Mouse (Mus musculus): ENCODE measurements around the gene Sgo2b. TPM values are rescaled to one million over a fixed set of nuclear protein-coding genes. Genes with fewer than 3 reads are reported as not detected.
"Not testable (repeated sequence)": the region's sequence is repeated elsewhere in the genome, so short reads cannot be mapped to it uniquely, and the experiment has no call there.

Sgo2b gene
- not detected in 2 replicates for polyA plus RNA-seq (2012; rRNA removed)

DNA sequence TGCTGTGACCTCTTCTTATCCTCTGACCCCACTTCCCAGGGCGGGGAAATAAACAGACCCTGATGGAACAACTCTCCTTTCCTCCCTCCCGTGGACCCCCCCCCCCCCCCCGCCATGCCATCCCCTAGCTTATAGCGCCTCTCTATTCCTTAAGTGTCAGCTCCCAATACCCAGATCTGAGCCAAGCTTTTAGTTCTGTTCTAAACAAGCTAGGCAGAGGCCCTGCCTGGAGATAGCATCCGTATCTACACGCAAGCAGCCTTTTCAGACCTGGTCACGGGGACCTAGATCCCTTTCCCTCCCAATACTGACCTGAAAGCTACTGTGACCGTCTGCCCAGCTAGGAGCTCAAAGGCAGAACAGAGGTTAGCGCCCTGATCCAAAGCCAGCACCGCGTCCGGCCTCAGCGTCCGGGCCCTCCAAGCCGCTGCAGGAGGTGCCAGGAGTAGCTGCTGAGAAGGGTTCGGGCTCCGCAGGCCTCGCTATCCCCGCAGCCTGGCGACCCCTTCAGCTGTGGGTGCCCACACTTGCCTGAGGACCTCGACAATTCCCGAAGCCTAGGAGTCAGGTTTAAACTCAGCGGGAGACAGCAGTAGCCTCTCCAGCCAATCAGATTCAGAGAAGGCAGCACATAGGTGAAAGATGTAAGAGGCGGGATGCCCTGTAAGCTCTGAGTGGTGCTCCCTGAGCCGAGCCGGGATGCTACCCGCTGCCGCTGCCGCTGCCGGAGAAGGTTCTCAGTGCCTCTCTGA, at the start of gene Sgo2b:
TSS of gene Sgo2b (minus strand) at position 623 of the 752 bp plus-strand sequence.
- no peak for TF ChIP-seq CTCF (IDR thresholded peaks at IDR 0.05; ENCODE audit: insufficient read depth, low read length)
- TF ChIP-seq POLR2A (IDR thresholded peaks at IDR 0.05; ENCODE audit: borderline replicate concordance, extremely low read depth, low read depth, low read length) = no peak
- WGBS = 8% methylated on average over 29 of the region's 30 CpGs
- no peak for DNase-seq
- Histone ChIP-seq H3K4me1 (ENCODE audit: control insufficient read depth, insufficient read depth, low read length) (no peaks in the 10 kb centered on the region), H3K4me3 (replicated peaks; ENCODE audit: extremely low read depth, low read depth, low read length) (no peak within 1 kb of the TSS)

- 42% methylated on average over 9 of the region's 9 CpGs for WGBS
Observed at GRCm38 (mm10) chr8:63970612-63971391, 18.8 kb upstream of the Sgo2b start.

DNA sequence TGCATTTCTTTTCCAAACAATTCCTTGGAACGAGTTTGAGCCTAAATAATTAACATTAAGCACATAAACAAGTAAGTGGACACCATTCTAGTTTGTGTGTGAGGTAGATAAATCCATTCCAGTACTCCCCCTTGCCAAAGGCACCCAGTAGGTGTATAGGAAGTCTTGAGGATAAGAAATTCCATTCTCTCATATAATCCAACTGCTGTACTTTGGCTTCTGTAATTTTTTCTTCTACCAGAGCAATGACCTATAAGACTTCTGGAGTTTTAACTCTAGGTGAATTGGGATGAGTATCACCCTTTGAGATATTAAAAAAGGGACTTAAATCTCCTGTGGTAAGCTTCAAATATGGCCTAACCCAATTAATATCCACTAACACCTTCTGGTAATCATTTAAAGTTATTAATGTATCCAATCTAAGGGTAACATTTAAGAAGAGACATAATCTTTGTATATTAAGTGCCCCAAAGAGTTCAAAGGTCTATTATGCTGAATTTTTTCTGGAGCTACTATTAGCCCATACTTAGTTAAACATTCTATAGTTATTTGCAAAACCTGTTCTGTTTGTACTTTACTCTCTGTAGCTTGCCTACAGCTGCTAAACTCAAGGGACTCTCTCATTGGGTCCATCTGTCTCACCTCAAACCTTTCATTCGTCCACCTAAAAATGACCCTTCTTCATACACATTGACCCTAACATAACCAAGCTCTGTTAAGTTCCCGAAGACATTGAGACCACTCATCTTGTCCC, 9.2 kb upstream of the Sgo2b start:
- Histone ChIP-seq H3K4me1 (ENCODE audit: control insufficient read depth, insufficient read depth, low read length) (no peaks in the 10 kb centered on the region), H3K4me3 (replicated peaks; ENCODE audit: extremely low read depth, low read depth, low read length) (no peak overlapping the region)
- no peak for DNase-seq
- TF ChIP-seq CTCF (IDR thresholded peaks at IDR 0.05; ENCODE audit: insufficient read depth, low read length) (no peak), POLR2A (IDR thresholded peaks at IDR 0.05; ENCODE audit: borderline replicate concordance, extremely low read depth, low read depth, low read length) (no peak)
- 73% methylated on average over 3 of the region's 3 CpGs for WGBS

More at GRCm38 (mm10) chr8:63970612-63971391, 18.8 kb upstream of the Sgo2b start:
- not testable (repeated sequence) for DNase-seq; H3K4me1 ChIP-seq (ENCODE audit: control insufficient read depth, insufficient read depth, low read length); H3K4me3 ChIP-seq (replicated peaks; ENCODE audit: extremely low read depth, low read depth, low read length)

GRCm38 (mm10) chr8:63953802-63954201, 1.8 kb upstream of the Sgo2b start:
- H3K4me1 ChIP-seq (ENCODE audit: control insufficient read depth, insufficient read depth, low read length); H3K4me3 ChIP-seq (replicated peaks; ENCODE audit: extremely low read depth, low read depth, low read length); DNase-seq: not testable (repeated sequence)
- 65% methylated on average over 4 of the region's 4 CpGs for WGBS

DNA sequence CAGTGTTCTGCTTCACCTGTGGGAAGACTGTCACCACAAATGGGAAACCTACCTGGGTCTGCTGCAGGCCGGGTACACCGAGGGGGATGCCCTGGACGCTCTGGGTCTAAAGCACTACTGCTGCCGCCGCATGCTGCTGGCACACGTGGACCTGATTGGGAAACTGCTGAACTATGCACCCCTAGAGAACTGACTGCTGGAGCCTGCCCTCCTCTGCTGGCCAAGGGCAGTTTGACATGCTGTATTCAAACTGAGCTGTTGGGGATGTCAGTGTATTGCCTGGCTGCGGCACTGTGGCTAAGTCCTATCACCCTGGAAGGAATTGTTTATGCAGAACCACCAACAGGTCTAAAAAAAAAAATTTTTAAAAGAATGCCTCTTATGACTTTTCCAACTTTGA, 18.9 kb downstream of the Sgo2b start:
- no peak for DNase-seq
- WGBS = 73% methylated on average over 7 of the region's 7 CpGs
- Histone ChIP-seq H3K4me1 (ENCODE audit: control insufficient read depth, insufficient read depth, low read length) (no peaks in the 10 kb centered on the region), H3K4me3 (replicated peaks; ENCODE audit: extremely low read depth, low read depth, low read length) (no peak overlapping the region)
- TF ChIP-seq POLR2A (IDR thresholded peaks at IDR 0.05; ENCODE audit: borderline replicate concordance, extremely low read depth, low read depth, low read length) (no peak), CTCF (IDR thresholded peaks at IDR 0.05; ENCODE audit: insufficient read depth, low read length) (no peak)

GRCm38 (mm10) chr8:63929301-63930097, 22.5 kb downstream of the Sgo2b start:
- DNase-seq = no peak
- H3K4me1 ChIP-seq (ENCODE audit: control insufficient read depth, insufficient read depth, low read length) = no peaks in the 10 kb centered on the region
- no peak for TF ChIP-seq POLR2A (IDR thresholded peaks at IDR 0.05; ENCODE audit: borderline replicate concordance, extremely low read depth, low read depth, low read length)
- H3K4me3 ChIP-seq (replicated peaks; ENCODE audit: extremely low read depth, low read depth, low read length) = no peak overlapping the region
- WGBS = 75% methylated on average over 3 of the region's 3 CpGs

- no peak for TF ChIP-seq POLR2A (IDR thresholded peaks at IDR 0.05; ENCODE audit: borderline replicate concordance, extremely low read depth, low read depth, low read length)
- no peak for TF ChIP-seq CTCF (IDR thresholded peaks at IDR 0.05; ENCODE audit: insufficient read depth, low read length)
- Histone ChIP-seq H3K4me3 (replicated peaks; ENCODE audit: extremely low read depth, low read depth, low read length) (no peak overlapping the region), H3K4me1 (ENCODE audit: control insufficient read depth, insufficient read depth, low read length) (no peaks in the 10 kb centered on the region)
- DNase-seq = no peak
- 69% methylated on average over 4 of the region's 4 CpGs for WGBS
Observed at GRCm38 (mm10) chr8:63921257-63921960, 30.6 kb downstream of the Sgo2b start.

DNA sequence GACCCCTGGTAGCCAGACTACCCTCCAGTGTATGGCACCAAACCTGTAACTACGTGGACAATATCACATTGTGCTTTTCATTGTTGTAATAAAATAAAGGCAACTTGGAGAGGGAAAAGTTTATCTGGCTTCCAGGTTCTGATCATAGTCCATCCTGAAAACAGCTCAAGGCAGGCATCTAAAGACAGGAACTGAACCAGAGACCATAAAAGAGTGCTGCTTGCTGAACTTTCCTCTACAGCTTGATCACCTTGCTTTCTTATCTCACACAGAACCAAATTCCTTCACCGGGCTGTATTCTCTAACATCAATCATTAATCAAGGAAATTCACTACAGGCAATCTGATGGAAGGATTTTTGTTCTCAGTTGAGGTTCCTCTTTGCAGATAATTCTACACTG, 57.0 kb downstream of the Sgo2b start:
- Histone ChIP-seq H3K4me3 (replicated peaks; ENCODE audit: extremely low read depth, low read depth, low read length) (no peak overlapping the region), H3K4me1 (ENCODE audit: control insufficient read depth, insufficient read depth, low read length) (no peaks in the 10 kb centered on the region)
- WGBS = 40% methylated on average over 2 of the region's 2 CpGs
- no peak for TF ChIP-seq CTCF (IDR thresholded peaks at IDR 0.05; ENCODE audit: insufficient read depth, low read length)
- TF ChIP-seq POLR2A (IDR thresholded peaks at IDR 0.05; ENCODE audit: borderline replicate concordance, extremely low read depth, low read depth, low read length) = no peak
- no peak for DNase-seq

- 77% methylated on average over 4 of the region's 4 CpGs for WGBS
- TF ChIP-seq CTCF (IDR thresholded peaks at IDR 0.05; ENCODE audit: insufficient read depth, low read length) (no peak), POLR2A (IDR thresholded peaks at IDR 0.05; ENCODE audit: borderline replicate concordance, extremely low read depth, low read depth, low read length) (no peak)
- H3K4me3 ChIP-seq (replicated peaks; ENCODE audit: extremely low read depth, low read depth, low read length) = no peak overlapping the region
- H3K4me1 ChIP-seq (ENCODE audit: control insufficient read depth, insufficient read depth, low read length) = no peaks in the 10 kb centered on the region
- no peak for DNase-seq
Observed at GRCm38 (mm10) chr8:63878353-63878752, 73.7 kb downstream of the Sgo2b start.
